Mouse (Mus musculus) liver, embryonic 14.5 days (tissue): ENCODE measurements around the gene Ceacam3. TPM values are rescaled to one million over a fixed set of nuclear protein-coding genes. Genes with fewer than 3 reads are reported as not detected.

Source experiments
- ATAC-seq: fragments of 200-750 bp; cut with Nextera tagmentation; 2 replicates; pipeline ENCODE4 v1.8.0; 2017; ENCODE audit warnings: moderate number of reproducible peaks, mild to moderate bottlenecking, moderate library complexity; ENCODE audit not compliant: insufficient read depth
- DNase-seq, 3 experiments: peaks; one replicate each; pipeline ENCODE4 v3.0.0-alpha.2; 2012 to 2013; ENCODE audit warnings: low read depth in 3 of 3, low spot score in 3 of 3
- H3K27ac ChIP-seq: fragments of 300-500 bp; sonication (generic); 2 replicates; pipeline ENCODE4 v1.5.1; 2014; ENCODE audit warnings: moderate library complexity, mild to moderate bottlenecking, control low read depth, inconsistent platforms
- H3K27me3 ChIP-seq: fragments of 300-500 bp; sonication (generic); 2 replicates; pipeline ENCODE4 v1.6.1; 2014; ENCODE audit warnings: mild to moderate bottlenecking, low read length, moderate library complexity; ENCODE audit not compliant: control insufficient read depth, insufficient read depth
- H3K36me3 ChIP-seq: fragments of 300-500 bp; sonication (generic); replicated peaks from 2 replicates; pipeline ENCODE4 v1.6.1; 2014; ENCODE audit warnings: low read depth; ENCODE audit not compliant: control insufficient read depth, insufficient read depth
- H3K4me1 ChIP-seq, 2 experiments: fragments of 200-500 bp in 1 of 2; fragments of 300-500 bp in 1 of 2; sonication (generic) in 1 of 2; replicated peaks; 2 replicates each; pipeline ENCODE4 v1.6.1; 2012 to 2014; ENCODE audit warnings: antibody characterized with exemption in 1 of 2, inconsistent platforms in 1 of 2, low read length in 1 of 2; ENCODE audit not compliant: control insufficient read depth in 2 of 2, insufficient read depth in 2 of 2
- H3K4me2 ChIP-seq: fragments of 300-500 bp; sonication (generic); 2 replicates; pipeline ENCODE4 v1.6.1; 2014; ENCODE audit warnings: low read depth, mild to moderate bottlenecking, control low read depth, moderate library complexity
- H3K4me3 ChIP-seq, 2 experiments: fragments of 200-500 bp in 1 of 2; fragments of 300-500 bp in 1 of 2; sonication (generic) in 1 of 2; 2 replicates each; pipeline ENCODE4 v1.5.1; 2012 to 2014; ENCODE audit warnings: low read depth in 2 of 2, low read length in 2 of 2, mild to moderate bottlenecking in 2 of 2, control low read depth in 1 of 2, inconsistent platforms in 1 of 2, moderate library complexity in 1 of 2; ENCODE audit not compliant: insufficient read depth in 1 of 2
- H3K9ac ChIP-seq: fragments of 300-500 bp; sonication (generic); replicated peaks from 2 replicates; pipeline ENCODE4 v1.6.1; 2014; ENCODE audit warnings: mild to moderate bottlenecking, control low read depth, moderate library complexity
- H3K9me3 ChIP-seq: fragments of 300-500 bp; sonication (generic); 2 replicates; pipeline ENCODE4 v1.6.1; 2016; ENCODE audit warnings: low read length, mixed read lengths; ENCODE audit not compliant: control insufficient read depth
- CTCF ChIP-seq: IDR thresholded peaks from 2 replicates; pipeline ENCODE4 v1.5.1; 2016; ENCODE audit warnings: antibody characterized with exemption, low read depth, control low read depth
- EP300 ChIP-seq: IDR thresholded peaks from 2 replicates; pipeline ENCODE4 v1.6.1; 2016; ENCODE audit warnings: antibody characterized with exemption, low read depth
- WGBS: fragments of 180-500 bp; shearing (Covaris S2); extraction: QIAGEN DNeasy Blood & Tissue Kit; methylation state at CpG from one replicate; pipeline ENCODE4 v1.1.7; 2014; ENCODE audit not compliant: insufficient replicate concordance; 5-methylcytosine and 5-hydroxymethylcytosine counted together
- polyA plus RNA-seq, 2 experiments: library from polyadenylated mRNA; depleted of rRNA in 1 of 2; stranded (reverse) in 1 of 2; unstranded in 1 of 2; fragments of >200 nt; fragmentation: Nextera tagmentation in 1 of 2; extraction: Ambion mirVana in 1 of 2; gene quantifications; 2 replicates each; pipeline versions ENCODE4 v1.2.1 to v1.2.3; 2012 to 2014

The Ceacam3 gene
- polyA plus RNA-seq, 2 experiments, result not detected

DNA sequence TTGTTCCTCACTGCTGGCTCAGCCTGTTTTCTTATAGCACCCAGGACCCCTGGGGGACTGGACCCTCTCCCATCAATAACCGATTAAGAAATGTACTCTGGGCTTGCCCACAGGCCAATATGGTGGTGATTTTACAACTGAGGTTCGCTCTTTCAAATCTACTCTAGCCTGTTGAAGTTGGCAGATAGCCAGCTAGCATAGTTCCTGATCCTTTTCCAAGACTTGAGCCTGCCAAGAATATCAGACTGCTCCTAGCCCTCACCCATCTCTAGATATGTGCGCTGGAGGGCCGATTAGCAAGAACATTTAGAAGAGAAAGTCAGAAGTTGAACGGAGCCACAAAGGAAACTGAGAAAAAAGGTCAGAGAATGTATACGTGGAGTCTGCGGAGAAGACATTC, 8.9 kb downstream of the Ceacam3 start:
- Histone ChIP-seq H3K9me3 (no peaks in the 10 kb centered on the region), H3K4me3 (no peak overlapping the region), H3K4me1 (no peaks in the 10 kb centered on the region), H3K27me3 (no peaks in the 10 kb centered on the region), H3K27ac (no peak overlapping the region), H3K4me2 (no peak overlapping the region), H3K36me3 (no peaks in the 10 kb centered on the region), H3K9ac (no peak overlapping the region)
- no peak for TF ChIP-seq CTCF
- TF ChIP-seq EP300, result no peak
- ATAC-seq, result no peak
- WGBS, result 63% methylated on average over 7 of the region's 7 CpGs
- DNase-seq, result no peak

GRCm38 (mm10) chr7:17171827-17172226, 21.7 kb downstream of the Ceacam3 start:
- H3K27me3 ChIP-seq, result no peaks in the 10 kb centered on the region
- H3K27ac ChIP-seq, result no peak overlapping the region
- no peaks in the 10 kb centered on the region for H3K4me1 ChIP-seq
- no peak overlapping the region for H3K4me2 ChIP-seq
- no peak for TF ChIP-seq EP300
- TF ChIP-seq CTCF, result no peak
- H3K36me3 ChIP-seq, result no peaks in the 10 kb centered on the region
- DNase-seq (no peak), ATAC-seq (no peak)
- no peak overlapping the region for H3K4me3 ChIP-seq
- no peaks in the 10 kb centered on the region for H3K9me3 ChIP-seq
- no peak overlapping the region for H3K9ac ChIP-seq
- WGBS, result 44% methylated on average over 4 of the region's 4 CpGs

GRCm38 (mm10) chr7:17203177-17203576, 53.1 kb downstream of the Ceacam3 start, which contains the start of gene Psg29:
Gene Psg29 (plus strand): TSS chr7:17203477.
- ATAC-seq, result no peak
- Histone ChIP-seq H3K4me3 (no peak within 1 kb of the TSS), H3K36me3 (no peaks in the 10 kb centered on the region), H3K27ac (no peak within 1 kb of the TSS), H3K27me3 (no peaks in the 10 kb centered on the region), H3K9ac (no peak within 1 kb of the TSS), H3K4me1 (no peaks in the 10 kb centered on the region), H3K4me2 (no peak within 1 kb of the TSS), H3K9me3 (no peaks in the 10 kb centered on the region)
- no peak for TF ChIP-seq CTCF
- TF ChIP-seq EP300, result no peak
- no peak for DNase-seq

DNA sequence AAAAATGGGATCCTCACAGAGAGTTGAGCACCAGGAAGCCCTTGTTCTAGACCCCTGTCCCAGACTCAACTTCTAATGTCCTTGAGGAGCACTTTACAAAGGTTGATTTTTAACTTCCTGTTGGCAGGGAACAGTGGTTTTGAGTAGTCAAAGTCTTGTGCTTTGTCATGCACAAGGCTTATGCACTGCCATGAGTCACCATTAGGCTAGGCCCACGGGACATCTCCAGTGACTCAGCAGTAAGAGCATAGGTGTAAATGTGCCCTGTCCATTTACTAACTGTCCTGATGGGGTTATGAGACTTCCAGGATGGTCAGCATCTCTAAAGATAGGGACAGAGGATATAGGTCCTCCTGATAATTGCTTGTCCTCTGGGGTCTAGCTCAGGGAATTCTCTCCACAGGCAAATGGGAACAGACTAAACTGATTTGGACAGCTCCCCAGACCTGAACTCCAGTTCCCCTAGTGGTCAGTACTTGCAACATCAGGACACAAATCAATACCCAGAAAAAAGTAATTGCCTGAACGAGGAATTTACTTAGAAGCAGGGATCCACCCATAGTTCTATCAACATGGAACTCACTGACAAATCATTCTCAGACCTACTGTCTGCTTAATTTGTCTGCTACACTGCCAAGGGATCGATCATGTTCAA, 55.6 kb downstream of the Ceacam3 start:
- H3K4me2 ChIP-seq, result no peak overlapping the region
- H3K27ac ChIP-seq, result no peak overlapping the region
- H3K27me3 ChIP-seq, result no peaks in the 10 kb centered on the region
- WGBS, result 37% methylated on average over 3 of the region's 3 CpGs
- TF ChIP-seq CTCF, result no peak
- no peak for TF ChIP-seq EP300
- H3K4me3 ChIP-seq, result no peak overlapping the region
- H3K9me3 ChIP-seq, result no peaks in the 10 kb centered on the region
- H3K9ac ChIP-seq, result no peak overlapping the region
- no peaks in the 10 kb centered on the region for H3K36me3 ChIP-seq
- ATAC-seq, result no peak
- DNase-seq, result no peak
- no peaks in the 10 kb centered on the region for H3K4me1 ChIP-seq

Other genes with a start within 250 kb of the Ceacam3 start
- gene Ptgir, start 243.8 kb upstream of the Ceacam3 start, polyA plus RNA-seq (2012; rRNA removed), result 0.84 and 0.87 TPM in 2 replicates
- 0.88 and 1.2 TPM in 2 replicates for gene Ptgir, start 243.8 kb upstream of the Ceacam3 start, polyA plus RNA-seq (2014; fragmentation: Nextera tagmentation; extraction: Ambion mirVana)
- 72.2 and 90.3 TPM in 2 replicates for gene Calm3, start 226.2 kb upstream of the Ceacam3 start, polyA plus RNA-seq (2012; rRNA removed)
- 115 and 122 TPM in 2 replicates for gene Calm3, start 226.2 kb upstream of the Ceacam3 start, polyA plus RNA-seq (2014; fragmentation: Nextera tagmentation; extraction: Ambion mirVana)
- 0.04 and 0.08 TPM in 2 replicates for gene Pnmal2, start 205.6 kb upstream of the Ceacam3 start, polyA plus RNA-seq (2012; rRNA removed)
- gene Pnmal2, start 205.6 kb upstream of the Ceacam3 start, polyA plus RNA-seq (2014; fragmentation: Nextera tagmentation; extraction: Ambion mirVana), result 0.08 and 0.14 TPM in 2 replicates
- gene Pnmal1, start 190.6 kb upstream of the Ceacam3 start, polyA plus RNA-seq (2012; rRNA removed), result 0.01 and 0.03 TPM in 2 replicates
- gene Pnmal1, start 190.6 kb upstream of the Ceacam3 start, polyA plus RNA-seq (2014; fragmentation: Nextera tagmentation; extraction: Ambion mirVana), result 0.03 TPM in 1 of 2 replicates, not detected in the other
- 0.01 and 0.02 TPM in 2 replicates for gene Gm42372, start 167.2 kb upstream of the Ceacam3 start, polyA plus RNA-seq (2012; rRNA removed)
- gene Gm42372, start 167.2 kb upstream of the Ceacam3 start, polyA plus RNA-seq (2014; fragmentation: Nextera tagmentation; extraction: Ambion mirVana), result 0.03 and 0.04 TPM in 2 replicates
- gene Ccdc8, start 157.6 kb upstream of the Ceacam3 start, polyA plus RNA-seq (2012; rRNA removed), result 2.0 and 2.7 TPM in 2 replicates
- 1.5 and 2.3 TPM in 2 replicates for gene Ccdc8, start 157.6 kb upstream of the Ceacam3 start, polyA plus RNA-seq (2014; fragmentation: Nextera tagmentation; extraction: Ambion mirVana)
- gene Ppp5c, start 122.4 kb upstream of the Ceacam3 start, polyA plus RNA-seq (2012; rRNA removed), result 61.7 and 68.3 TPM in 2 replicates
- gene Ppp5c, start 122.4 kb upstream of the Ceacam3 start, polyA plus RNA-seq (2014; fragmentation: Nextera tagmentation; extraction: Ambion mirVana), result 38.5 and 42.8 TPM in 2 replicates
- gene Hif3a, start 87.9 kb upstream of the Ceacam3 start, polyA plus RNA-seq (2012; rRNA removed), result 9.8 and 12.2 TPM in 2 replicates
- 22.8 and 23.9 TPM in 2 replicates for gene Hif3a, start 87.9 kb upstream of the Ceacam3 start, polyA plus RNA-seq (2014; fragmentation: Nextera tagmentation; extraction: Ambion mirVana)
- gene Psg16, start 76.2 kb upstream of the Ceacam3 start, polyA plus RNA-seq (2012; rRNA removed), result 0.02 and 0.18 TPM in 2 replicates
- gene Psg16, start 76.2 kb upstream of the Ceacam3 start, polyA plus RNA-seq (2014; fragmentation: Nextera tagmentation; extraction: Ambion mirVana), result 0.08 TPM in 2 replicates
- not detected in 2 replicates for gene Psg29, start 53.2 kb downstream of the Ceacam3 start, polyA plus RNA-seq (2012; rRNA removed)
- gene Psg29, start 53.2 kb downstream of the Ceacam3 start, polyA plus RNA-seq (2014; fragmentation: Nextera tagmentation; extraction: Ambion mirVana), result not detected in 2 replicates